Mouse (Mus musculus) frontal cortex, postnatal 14 days (tissue): ENCODE results near the gene Gramd1b.

ENCODE experiments used
- DNase-seq, 2 experiments: peaks; one replicate each; pipeline ENCODE4 v3.0.0; 2022; ENCODE audit warnings: low spot score in 2 of 2

Gene Gramd1b

DNA sequence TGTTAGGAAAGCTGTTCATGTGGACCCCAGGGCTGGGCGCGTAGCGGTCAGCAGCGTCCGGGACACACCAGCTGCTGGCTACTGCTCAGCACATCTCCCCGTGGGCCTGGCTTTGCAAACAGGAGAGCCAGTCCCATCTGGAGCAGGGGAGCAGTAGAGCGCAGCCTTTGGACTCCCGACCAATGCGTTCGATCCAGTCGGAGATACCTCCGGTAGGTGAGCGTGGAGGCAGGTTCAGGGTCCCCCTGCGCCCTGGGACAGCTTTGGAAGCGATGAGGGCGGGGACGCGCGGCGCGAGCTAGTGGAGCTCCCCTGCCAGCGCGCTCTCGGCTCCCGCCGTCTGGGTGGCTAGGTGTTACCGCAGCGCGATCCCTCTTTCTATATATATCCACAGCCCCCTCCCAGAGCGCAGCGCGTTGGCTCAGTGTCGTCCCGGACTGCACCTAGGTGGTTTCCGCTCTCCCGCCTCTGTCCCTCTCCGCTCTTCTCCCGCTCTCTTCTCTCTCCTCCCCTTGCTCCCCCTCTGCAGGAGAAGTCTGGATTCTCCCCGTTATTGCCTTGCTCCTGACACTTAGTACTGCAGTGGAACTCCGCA lies at the start of gene Gramd1b:
Gramd1b (minus strand) TSS at position 357 of the 595 bp plus-strand sequence.
- peak; percentile 15 to 25 for DNase-seq

DNA sequence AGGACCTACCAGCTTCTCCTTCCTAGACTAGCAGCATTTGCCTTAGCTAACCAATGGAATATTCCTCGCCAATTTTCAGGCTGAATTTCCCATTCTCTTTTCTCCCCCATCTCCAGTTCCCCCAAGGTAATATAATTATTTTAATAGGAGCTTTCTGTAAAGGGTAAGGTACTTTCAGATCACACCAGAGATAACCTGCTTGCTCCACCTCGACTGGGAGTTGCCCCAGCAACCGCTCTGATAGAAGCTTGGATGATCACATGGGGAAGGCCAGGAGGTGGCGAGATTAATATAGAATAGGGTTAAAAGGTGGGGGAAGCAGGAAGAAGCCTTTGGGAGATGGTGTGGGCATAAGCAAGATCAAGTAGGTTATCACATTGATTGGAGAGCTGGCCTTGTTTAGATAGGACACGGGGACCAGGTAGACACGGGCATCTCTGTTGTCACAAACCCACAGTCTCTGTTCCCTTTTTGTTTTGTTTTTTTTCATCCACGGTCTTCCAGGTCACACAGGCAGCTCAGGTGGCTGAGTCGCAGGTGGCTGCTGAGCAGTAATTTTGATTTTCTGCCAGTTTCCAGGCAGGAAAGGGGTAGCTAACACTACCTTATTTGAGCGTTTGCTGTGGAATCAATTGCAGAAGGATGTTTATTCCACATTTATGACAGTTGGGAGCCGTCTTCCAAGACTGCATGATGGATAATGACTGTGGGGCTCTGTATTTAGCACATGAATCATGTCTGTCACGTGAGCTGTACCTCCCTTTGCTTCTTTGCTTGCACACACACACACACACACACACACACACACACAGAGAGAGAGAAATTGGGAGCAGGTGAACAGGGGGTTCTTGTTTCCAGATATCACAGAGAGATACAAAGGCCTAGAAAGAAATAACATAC lies 47.8 kb upstream of the Gramd1b start:
- no peak for DNase-seq

DNA sequence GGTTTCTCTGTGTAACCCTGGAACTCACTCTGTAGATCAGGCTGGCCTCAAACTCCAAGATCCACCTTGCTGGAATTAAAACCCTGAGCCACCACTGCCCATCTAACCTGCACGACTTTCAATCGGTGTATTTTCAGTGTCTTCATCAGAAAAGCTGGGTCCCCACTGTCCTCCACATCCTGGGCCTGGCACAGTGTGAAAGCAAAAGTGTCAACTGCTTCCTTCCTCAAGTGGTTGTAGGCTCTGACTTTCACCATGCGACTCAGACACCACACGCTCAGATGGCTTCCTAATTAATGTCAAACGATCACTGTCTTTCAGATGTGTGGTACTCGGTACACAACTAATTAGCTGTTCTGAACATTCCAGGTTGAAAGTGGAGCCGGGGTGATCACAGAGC lies 45.9 kb upstream of the Gramd1b start:
- no peak for DNase-seq

DNA sequence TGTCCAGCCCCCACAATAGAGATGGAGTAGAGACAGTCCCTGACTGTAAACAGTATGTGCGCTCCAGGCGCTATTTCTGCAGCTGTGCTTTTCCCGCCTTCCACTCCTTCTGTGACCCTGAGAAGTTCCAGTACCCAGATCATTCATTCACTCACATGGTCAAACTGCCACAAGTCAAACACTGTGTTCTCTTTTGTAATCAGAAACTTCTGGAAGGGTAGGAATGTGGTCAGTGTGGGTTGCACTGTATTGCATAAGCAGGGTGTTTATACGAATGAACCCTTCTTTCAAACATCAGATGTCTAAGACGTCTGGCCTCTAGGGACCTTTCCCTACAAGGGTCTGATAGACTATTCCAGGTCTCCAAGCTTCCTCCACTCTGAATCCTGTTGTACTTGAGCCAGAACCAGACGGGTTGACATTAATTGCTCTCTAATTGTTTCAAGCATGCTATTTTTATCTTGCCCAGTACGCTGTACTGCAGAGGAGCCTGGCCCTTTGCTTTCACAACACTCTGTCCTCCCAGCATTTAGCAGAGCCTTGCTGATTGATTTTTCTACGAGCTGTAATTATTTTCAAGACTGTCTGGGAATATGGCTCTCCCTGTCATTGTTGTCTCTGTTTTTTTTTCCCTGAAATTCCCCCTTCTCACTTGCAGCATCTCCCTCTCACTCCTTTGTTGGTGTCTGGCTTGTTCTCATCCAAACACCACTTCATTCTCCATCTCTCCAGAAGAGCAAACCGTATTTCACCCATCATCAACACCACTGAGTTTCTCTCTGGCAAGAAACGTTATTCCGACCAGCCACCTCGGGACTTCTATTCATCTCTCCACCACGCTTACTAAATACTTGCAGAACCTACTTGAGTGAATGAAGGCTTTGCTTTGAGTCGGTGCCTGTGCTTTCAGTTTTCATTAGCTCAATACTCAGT lies 44.1 kb upstream of the Gramd1b start:
- no peak for DNase-seq

DNA sequence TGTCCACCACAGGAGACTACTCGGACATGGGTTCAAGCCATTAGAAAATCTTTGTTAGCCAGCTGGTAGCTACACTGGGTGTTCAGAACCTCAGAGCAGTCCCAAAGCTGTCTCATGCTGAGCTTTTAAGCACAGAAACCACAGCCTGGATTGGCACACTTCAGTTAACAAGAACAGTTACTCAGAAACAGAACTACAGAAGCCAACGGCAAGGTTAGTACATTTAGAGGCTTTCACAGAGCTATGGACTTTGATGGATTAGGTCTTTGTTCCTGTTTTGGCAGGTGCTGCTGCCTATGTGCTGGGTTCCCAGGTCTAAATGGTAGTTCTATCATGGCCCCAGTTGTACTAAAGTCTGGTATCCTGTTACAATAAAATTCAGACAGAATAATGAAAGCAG lies 40.1 kb upstream of the Gramd1b start:
- DNase-seq: no peak

DNA sequence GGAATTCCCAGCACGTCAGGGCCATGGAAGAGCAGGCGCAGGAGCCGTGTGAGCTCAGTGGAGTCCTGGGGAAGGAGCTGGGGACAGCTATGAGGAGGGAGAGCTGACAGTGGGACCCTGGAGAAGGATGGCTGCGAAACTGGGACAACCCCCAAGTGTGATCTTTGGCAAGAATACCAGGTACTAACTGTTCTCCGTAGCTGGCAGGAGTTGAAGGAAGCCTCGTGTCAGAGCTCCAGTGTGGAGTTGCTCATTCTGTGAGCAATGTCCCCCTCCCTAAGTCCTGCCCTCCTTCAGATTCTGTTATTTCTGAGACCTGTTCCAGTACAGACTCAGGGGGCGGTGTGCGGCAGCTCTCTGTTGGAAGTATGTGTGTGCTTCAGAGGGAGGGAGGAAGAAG lies 36.9 kb upstream of the Gramd1b start:
- peak; percentile 37 to 41 for DNase-seq

DNA sequence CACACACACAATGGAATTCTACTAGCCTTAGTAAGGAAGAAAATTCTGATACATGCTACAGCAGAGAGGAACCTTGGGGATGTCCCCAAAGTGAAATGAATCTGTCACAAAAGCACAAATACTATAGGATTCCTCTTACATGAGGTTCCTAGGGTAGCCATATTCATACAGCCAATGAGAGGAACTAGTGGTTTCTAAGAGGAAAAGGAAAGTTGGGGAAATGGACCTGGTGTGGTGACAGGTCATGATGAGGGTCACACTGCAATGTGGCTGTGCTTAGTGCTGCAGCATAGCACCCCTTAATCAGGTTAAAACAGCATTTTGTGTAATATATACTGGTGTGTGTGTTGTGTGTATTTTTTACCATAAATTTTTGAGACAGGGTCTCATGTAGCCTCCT lies 32.6 kb upstream of the Gramd1b start:
- no peak for DNase-seq

DNA sequence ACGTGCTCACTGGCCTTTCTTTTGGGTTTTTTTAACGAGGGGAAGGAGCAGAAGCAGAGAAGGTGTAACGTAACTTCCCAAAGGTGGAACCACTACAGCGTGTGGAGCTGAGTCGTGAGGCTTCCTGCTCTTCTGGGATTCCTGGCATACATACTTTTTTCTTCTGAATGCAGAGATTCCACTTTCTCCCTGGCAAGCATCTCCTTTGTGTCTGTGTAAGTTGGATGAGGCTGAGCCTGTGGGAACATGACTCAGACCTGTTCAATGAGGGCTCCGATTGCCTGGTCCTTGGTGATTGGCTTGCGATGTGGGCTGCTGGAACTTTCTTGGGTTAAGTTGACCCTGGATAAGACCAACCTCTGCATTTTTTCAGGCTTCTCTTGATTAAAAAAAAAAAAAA lies 28.5 kb upstream of the Gramd1b start:
- DNase-seq: no peak

DNA sequence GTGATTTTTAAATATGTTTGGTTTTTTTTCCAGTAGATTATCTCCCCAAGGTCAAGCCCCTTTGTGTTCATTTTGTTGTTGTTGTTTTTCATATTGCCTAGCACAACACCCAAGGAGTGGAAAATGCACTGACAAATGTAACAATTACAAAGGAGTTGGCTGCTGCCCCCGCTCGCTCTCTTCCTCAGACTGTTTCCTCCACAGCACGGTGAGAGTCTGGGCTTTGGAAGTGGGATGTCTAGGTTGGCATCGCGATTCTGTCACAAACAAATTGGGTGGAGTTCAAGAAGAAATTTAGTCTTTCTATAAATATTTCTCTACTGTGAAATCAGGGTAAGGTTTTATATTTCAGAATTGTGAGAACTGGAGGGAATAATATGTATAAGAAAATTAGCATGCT lies 26.6 kb upstream of the Gramd1b start:
- peak in 1 of 2 experiments; percentile 19 for DNase-seq

DNA sequence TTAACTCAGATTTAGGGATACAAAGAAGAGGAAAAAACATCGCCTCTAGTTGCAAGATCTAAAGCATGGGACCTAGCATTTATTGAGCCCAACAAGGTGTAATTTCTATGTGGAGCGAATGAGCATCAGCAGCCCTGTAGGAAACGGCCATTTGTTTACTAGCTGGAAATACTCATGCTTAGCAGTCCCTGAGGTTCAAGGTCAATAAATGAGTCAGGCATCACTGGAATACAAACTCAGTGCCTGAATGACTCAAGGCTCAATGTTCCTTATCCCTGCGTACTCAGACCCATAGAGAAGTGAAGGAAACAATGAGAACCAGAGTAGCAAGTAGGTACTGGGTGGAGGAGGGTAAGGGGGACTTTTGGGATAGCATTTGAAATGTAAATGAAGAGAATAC lies 25.2 kb upstream of the Gramd1b start:
- no peak for DNase-seq

DNA sequence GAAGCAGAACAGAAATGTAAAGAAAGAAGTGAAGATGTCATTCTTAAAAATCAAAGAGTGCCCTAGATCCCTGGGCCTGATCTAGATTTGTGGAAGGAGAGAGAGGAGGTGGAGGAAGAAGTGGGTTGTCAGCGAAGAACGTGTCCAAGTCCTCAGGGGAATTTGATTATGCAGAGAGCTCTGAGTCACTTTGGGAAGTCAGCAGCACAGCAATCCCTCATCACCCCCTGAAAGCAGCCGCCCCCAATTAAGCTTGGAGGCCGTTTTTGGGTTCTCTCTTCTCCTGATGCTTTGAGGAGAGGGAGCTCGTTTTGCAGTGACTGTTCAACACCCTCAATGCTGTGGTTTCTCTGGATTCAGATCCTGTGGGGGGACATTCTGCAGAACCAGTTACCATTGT lies 24.1 kb upstream of the Gramd1b start:
- no peak for DNase-seq

DNA sequence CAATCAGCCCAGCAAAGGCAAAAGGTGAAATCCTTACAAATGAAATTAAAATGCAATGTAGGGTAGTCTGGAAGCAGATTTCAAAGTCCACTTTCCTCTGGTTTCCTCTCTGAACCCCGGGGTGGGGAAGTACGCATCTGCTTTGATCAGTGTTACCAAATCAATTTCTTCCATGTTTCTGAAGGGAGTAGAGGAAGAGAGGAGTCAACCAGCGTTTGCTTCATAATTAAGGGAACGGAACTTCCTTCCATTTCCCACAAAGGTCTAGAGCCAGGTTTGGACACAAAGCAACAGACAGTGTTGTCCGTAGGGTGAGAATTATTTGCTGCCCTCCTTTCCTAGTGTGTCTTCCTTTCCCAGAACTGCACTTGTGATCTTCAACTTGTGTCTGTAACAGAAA lies 16.7 kb upstream of the Gramd1b start:
- no peak for DNase-seq

DNA sequence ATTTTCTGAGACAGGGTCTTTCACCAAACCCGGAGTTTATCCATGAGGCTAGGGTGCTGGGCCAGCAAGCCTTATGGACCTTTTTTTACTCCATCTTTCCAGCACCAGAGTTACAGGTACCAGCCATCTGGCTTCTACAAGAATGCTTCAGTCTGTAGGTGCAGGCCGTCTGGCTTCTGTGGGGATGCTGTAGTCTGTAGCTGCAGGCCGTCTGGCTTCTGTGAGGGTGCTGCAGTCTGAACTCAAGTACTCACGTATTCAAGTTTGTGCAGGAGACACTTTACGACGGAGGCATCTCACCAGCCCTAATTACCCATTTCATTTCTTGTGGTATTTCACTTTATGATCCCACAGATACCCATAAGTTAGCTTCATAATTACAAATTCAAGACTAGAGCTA lies 14.0 kb upstream of the Gramd1b start:
- no peak for DNase-seq

DNA sequence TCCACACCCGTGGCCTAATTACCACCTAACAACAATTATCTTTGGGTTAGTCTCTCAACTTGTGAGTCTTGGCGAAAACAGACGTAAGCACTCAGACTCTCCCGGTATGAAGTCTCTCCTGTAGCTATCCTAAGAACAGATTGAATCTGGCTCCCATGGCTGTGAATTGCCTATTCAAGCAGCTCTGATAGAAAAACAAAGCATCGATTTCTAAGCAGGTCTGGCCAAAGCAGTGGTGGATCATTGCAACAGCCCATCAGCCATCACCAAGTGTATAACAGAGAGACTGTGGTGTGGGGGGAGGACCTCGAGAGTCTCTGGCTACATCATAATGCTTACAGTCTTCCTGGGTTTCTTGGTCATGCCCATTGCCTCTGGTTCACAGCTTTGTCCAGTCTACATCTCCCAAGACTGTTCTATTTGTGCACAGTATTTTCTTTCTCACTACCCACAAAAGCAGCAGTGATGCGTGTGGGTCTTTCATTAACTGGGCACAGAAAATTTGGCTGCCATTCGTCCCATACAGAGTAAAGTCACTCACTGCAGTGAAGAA lies 8.5 kb upstream of the Gramd1b start:
- no peak for DNase-seq

DNA sequence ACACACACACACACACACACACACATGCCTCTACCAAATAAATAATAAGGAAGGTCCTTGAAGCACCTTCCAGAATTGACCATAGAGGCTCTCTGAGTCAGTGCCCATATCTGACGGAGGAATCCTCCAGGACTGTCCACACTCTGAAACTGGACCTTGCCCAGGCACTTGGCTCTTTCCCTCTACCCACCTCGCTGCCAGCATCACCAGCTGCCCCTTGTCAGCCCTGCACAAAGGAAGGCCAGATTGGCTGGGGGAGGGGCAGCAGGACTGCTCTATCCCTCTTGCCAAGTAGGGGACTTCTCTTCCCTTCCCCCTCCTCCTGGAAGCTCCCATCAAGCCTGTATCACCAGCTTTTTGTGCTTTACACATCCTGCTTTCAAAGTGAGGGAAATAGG lies 6.5 kb upstream of the Gramd1b start:
- peak in 1 of 2 experiments; percentile 26 for DNase-seq

DNA sequence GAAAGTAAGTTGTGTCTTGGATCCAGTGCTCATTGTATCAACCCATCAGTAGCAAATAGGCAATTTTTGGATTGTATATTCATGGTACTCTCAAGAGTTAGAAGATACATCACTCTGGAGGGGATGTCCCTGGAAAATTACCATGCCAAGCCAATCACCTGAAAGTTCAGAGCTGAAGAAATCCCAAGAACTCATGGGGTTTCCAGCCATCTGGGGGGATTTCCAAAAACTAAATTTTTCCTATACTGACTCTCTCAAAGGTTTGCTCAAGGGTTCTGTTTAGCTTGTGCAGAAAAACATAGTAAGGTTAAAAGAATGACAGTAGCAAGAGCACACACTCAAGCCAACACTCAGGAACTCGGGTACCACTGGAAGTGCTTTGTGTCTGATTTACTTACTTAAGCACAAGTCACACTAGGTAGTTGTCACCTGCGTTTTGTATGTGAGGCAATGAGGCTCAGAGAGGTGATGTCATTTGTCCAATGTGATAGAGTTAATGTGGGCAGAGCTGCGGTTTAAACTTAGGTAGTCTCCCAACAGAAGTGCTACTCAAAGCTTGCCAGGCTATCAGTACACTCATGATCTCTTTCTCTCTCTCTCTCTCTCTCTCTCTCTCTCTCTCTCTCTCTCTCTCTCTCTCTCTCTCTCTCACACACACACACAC lies 6.0 kb upstream of the Gramd1b start:
- no peak for DNase-seq

DNA sequence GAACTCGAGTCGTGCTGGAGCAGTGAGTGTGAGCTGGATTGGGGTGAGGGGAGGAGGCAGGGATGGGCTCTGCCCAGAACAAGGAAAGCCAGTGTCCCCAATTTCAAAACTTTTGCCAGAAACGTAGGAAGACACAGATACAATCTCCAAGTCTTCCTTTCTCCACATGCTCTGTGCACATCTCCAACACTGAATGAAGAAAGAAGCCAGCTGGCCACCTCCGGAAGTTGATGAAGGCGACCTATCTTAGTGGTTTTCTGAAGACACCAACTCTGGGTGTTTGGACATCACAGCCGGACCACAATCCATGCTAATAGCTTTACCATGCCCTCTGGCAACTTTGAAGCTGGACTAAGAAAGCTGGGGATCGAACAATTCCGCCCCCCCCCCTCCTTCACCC lies 647 bp downstream of the Gramd1b start:
- no peak for DNase-seq

DNA sequence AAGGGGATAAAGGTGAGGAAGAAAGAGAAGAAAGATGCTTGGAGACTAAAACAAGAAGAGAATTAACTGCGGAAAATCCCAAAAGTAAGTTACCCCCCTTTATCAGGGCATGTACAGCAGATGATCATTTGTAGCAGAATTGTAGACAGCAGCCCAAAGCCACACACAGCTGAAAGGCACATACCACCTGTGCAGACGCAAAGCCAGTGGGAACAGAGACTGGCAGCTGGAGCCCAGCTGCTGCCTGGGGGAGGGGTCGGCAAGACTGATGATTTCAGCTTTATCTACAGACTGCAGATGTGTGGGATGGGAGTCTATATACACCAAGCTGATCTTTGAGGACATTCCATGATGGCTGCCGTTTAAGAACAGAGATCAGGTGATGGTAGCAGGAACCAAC lies 2.5 kb downstream of the Gramd1b start:
- no peak for DNase-seq

DNA sequence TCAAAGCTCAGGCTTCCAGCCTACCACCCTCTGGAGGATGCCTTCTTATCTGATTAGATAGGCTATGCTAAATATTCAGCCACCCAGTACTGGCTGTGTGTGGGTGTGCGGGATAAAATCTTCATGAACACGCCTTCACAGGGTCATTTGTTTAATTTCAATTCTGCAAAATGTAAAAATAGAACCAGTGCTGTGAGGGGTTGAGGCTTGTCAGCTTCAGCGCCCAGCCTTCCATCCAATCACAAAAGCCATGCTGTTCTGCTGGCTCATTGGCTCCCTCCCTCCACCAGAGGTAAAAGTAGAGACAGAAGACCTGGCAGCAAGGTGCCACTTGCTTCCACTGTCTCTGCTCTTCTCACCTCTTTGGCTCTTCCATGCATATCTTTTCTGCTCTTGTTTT lies 4.3 kb downstream of the Gramd1b start:
- DNase-seq: no peak

DNA sequence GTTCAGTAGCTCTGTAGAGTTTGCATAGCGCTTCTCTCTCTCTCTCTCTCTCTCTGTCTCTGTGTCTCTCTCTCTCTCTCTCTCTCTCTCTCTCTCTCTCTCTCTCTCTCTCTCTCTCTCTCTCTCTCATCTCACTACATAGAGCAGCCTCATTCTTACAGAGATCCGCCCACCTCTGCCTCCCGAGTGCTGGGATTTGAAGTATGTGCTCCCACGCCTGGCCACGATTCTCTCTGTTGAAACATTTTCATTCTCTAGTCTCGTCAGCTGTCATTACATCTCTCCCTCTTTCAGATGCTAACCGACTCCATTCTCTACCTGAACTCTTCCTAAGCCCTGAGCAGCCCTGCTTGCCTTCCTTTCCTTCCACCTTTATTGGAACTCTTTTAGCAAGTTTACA lies 9.0 kb downstream of the Gramd1b start:
- no peak for DNase-seq

DNA sequence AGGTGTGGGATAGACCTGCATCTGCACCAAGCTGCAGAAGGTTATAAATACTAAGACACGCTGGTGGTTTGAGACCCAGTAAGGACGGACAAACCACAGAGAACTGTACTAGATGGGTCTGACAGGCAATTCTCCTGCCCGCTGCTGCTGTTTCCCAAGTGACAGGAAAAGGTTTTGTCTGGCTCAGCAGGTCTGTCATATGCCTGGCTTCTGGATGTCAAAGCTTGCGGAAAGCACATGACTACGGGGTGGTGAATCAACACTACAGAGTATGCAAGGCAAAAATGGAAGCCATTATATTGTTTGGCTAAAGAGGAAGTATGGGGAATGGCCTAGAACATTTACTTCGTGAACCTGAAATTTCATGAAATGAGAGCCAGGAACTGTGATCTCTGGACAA lies 10.1 kb downstream of the Gramd1b start:
- DNase-seq: no peak

DNA sequence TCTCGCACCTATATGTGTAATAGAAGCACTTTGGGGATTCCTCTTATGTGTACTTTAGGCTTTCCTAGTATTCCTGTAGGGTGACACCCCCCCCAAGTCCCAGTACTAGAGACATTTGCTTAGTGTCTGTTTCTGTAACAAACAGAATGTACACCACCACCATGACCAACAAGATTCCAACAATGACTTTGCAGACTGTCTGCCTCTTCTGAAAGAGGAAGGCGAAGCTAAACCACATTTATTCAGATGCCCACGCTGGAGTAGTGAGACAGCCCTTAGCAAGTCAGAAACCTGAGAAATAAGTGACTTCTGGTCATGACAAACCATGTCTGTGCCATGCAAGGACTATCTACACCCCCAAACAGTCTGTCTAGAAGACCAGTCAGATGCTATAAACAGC lies 11.9 kb downstream of the Gramd1b start:
- DNase-seq: no peak
